Mouse (Mus musculus): ENCODE measurements around the gene Mecr.

DNA sequence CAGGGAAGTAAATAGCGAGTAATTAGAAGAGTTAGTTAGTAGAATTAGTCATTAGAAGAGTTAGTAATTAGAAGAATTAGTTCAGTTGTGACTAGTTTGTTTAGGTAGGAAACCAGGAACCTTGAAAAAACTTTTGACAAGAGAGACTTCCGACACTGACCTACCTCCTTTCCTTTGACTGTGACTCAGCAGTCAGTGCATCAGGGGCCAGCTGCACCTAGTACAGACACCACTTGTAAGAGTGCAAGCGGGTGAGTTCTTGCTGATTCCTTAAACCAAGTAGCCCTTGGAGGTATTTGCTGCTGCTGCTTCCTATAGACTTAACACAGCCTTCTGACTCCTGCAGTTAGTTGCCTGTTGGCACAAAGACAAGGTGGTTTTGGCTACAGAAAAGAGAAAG, 47.4 kb downstream of the Mecr start:
- TF ChIP-seq POLR2A (IDR thresholded peaks at IDR 0.05; ENCODE audit: low read depth, low read length): no peak
- TF ChIP-seq CTCF (IDR thresholded peaks at IDR 0.05; ENCODE audit: borderline replicate concordance, insufficient read depth, low read length): no peak
